Mouse (Mus musculus) neural tube, embryonic 13.5 days (tissue): ENCODE measurements around the gene Plp2. TPM values are rescaled to one million over a fixed set of nuclear protein-coding genes. Genes with fewer than 3 reads are reported as not detected.
A peak's percentile ranks its signal among the peaks of the same experiment; 100 is the strongest.

ENCODE experiments used
- ATAC-seq: fragments of 200-750 bp; cut with Nextera tagmentation; 2 replicates; pipeline ENCODE4 v1.8.0; 2017; ENCODE audit warnings: low read depth, mild to moderate bottlenecking, moderate TSS enrichment, moderate library complexity
- H3K27ac ChIP-seq: fragments of 300-500 bp; sonication (generic); replicated peaks from 2 replicates; pipeline ENCODE4 v1.5.1; 2015; ENCODE audit warnings: moderate library complexity, mild to moderate bottlenecking, inconsistent platforms
- H3K27me3 ChIP-seq: fragments of 300-500 bp; sonication (generic); 2 replicates; pipeline ENCODE4 v1.6.1; 2015; ENCODE audit warnings: mild to moderate bottlenecking, inconsistent platforms
- H3K36me3 ChIP-seq: fragments of 300-500 bp; sonication (generic); 2 replicates; pipeline ENCODE4 v1.6.1; 2015; ENCODE audit warnings: mild to moderate bottlenecking, inconsistent platforms
- H3K4me1 ChIP-seq: fragments of 300-500 bp; sonication (generic); replicated peaks from 2 replicates; pipeline ENCODE4 v1.6.1; 2015; ENCODE audit warnings: inconsistent platforms
- H3K4me2 ChIP-seq: fragments of 300-500 bp; sonication (generic); 2 replicates; pipeline ENCODE4 v1.6.1; 2015; ENCODE audit warnings: inconsistent platforms, mild to moderate bottlenecking, moderate library complexity
- H3K4me3 ChIP-seq: fragments of 300-500 bp; sonication (generic); 2 replicates; pipeline ENCODE4 v1.5.1; 2015; ENCODE audit warnings: mild to moderate bottlenecking, inconsistent platforms
- H3K9ac ChIP-seq: fragments of 300-500 bp; sonication (generic); 2 replicates; pipeline ENCODE4 v1.6.1; 2015; ENCODE audit warnings: moderate library complexity, mild to moderate bottlenecking, inconsistent platforms
- H3K9me3 ChIP-seq: fragments of 300-500 bp; sonication (generic); 2 replicates; pipeline ENCODE4 v1.6.1; 2016; ENCODE audit warnings: inconsistent platforms
- WGBS: fragments of 180-500 bp; shearing (Covaris S2); methylation state at CpG from one replicate; pipeline ENCODE4 v1.1.7; 2015; 5-methylcytosine and 5-hydroxymethylcytosine counted together
- polyA plus RNA-seq: library from polyadenylated mRNA; unstranded; fragments of >200 nt; fragmentation: Nextera tagmentation; extraction: Ambion mirVana; gene quantifications from 2 replicates; pipeline ENCODE4 v1.2.1, GENCODE M21; 2015

Gene Plp2
- polyA plus RNA-seq, 1 experiment from 2014 or later: 27.2 TPM

DNA sequence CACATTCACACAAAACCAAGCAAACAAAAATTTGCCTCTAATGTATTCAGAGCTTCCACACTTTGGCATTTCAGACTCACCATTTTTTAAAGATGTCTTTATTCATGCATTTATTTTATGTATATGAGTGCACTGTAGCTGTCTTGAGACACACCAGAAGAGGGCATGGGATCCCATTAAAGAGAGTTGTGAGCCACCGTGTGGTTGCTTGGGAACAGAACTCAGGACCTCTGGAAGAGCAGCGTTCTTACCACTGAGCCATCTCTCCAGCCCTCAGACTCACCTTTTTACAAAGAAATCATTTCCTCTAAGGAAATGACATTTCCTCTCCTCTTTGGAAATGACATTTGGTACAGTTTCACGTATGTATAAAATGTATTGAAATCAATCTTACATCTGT lies 7.8 kb upstream of the Plp2 start:
- Histone ChIP-seq H3K27ac (no peak overlapping the region), H3K36me3 (no peaks in the 10 kb centered on the region), H3K4me2 (no peak overlapping the region), H3K9me3 (no peaks in the 10 kb centered on the region), H3K9ac (no peak overlapping the region), H3K4me3 (no peak overlapping the region), H3K4me1 (no peaks in the 10 kb centered on the region), H3K27me3 (no peaks in the 10 kb centered on the region)
- no peak for ATAC-seq
- 55% methylated on average over 3 of the region's 3 CpGs for WGBS

DNA sequence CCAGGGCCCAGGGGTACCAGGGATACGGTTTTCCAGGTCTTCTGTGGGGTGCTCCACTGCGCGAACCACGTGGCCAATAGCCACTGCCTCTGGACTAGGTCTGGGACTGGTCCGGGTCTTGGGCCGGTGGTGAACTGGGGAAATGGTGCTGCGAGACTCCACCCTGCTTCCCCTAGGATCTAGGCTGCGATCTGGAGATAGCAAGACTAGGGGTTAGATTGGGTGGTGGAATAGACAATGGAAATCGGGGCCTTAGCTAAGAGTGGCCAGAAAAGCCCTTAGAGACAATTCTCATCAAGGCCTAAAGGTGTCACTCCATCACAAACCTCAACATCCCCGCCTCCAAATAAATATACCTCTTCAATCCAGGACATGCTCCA lies 3.8 kb upstream of the Plp2 start:
- Histone ChIP-seq H3K36me3 (no peaks in the 10 kb centered on the region), H3K27me3 (no peaks in the 10 kb centered on the region), H3K4me3 (peak overlapping the region; percentile 20), H3K9me3 (no peaks in the 10 kb centered on the region), H3K27ac (no peak overlapping the region), H3K4me1 (peaks cover 5% of the 10 kb centered on the region; the same call in 1 of the 2 replicates), H3K4me2 (peak overlapping the region; percentile 47), H3K9ac (no peak overlapping the region)
- no peak for ATAC-seq
- WGBS: 37% methylated on average over 10 of the region's 10 CpGs

DNA sequence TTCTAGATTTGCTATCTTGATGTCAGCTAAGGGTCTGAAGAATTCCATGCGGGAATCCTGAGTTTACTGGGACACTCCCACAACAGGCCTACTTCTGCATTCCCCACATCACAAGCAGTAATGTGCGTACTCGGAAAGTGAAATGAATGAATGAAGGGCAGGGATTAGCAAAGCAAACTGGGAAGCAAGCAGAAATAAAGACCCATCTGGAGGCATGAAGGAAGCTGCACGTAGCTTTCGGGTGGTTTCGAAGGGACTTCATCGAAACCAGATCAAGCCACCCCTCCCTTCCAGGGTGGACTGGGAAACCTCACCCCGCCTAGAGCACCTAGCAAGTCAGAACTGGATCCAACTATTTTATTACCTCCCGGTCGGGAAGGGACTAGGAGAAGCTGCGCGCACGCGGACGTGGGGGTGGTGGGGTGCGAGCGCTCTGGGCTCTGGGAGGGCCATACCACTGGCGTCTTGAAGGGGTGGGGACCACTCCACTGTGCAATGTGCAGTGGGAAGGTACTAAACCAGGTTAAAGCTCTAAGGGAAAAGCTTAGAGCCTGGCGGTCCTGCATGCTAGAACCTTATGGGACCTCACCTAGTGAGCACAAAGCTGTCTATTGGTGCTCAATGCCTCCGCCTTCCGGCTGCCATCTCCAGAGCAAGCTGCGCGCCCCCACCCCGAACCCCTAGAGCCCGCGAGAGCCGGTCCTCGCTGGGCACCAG lies 3.3 kb upstream of the Plp2 start:
- H3K9ac ChIP-seq: 0 out of 2 replicates have a peak overlapping the region, but pooled peaks have one; percentile 22
- no peaks in the 10 kb centered on the region for H3K9me3 ChIP-seq
- no peak overlapping the region for H3K27ac ChIP-seq
- peaks cover 5% of the 10 kb centered on the region; the same call in 1 of the 2 replicates for H3K4me1 ChIP-seq
- H3K4me3 ChIP-seq: peak overlapping the region; percentile 20
- ATAC-seq: no peak
- no peaks in the 10 kb centered on the region for H3K36me3 ChIP-seq
- WGBS: 37% methylated on average over 28 of the region's 28 CpGs
- peak overlapping the region; percentile 47 for H3K4me2 ChIP-seq
- H3K27me3 ChIP-seq: no peaks in the 10 kb centered on the region

DNA sequence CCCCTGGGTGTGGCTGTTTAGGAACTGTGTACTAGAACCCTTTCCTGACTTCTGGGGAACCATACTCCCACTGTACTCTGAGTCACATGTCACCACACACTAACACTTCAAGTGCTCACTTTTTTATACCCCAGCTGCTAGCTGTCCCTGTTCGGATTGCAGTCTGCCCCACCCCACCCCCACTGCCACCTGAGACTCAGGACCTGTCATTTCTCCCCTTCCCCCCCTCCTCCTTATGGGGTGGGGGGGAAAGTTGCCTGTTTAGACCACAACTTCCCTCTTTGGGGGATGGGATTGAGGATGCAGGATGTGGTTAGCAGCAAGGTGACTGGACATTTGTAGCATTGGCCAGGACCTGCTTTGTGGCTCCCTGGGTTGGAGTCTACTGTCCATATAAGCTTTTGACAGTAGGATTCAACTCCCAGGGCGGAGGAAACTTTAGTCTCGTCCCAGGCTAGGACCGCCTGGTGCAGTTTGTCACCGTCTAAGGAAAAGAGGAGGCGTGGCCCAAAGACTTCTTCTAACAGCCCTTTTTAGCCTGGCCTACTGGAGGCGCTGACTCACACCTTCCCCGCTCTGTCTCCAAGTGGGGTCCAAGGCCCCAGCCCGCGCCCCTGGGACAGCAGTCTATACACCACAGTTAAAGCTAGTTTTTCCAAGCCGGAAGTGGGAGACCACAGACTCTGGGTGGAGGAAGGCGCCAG lies 2.5 kb upstream of the Plp2 start:
- Histone ChIP-seq H3K4me1 (peaks cover 5% of the 10 kb centered on the region; the same call in 1 of the 2 replicates), H3K4me2 (peak overlapping the region; percentile 47; the same call in 1 of the 2 replicates)
- WGBS: 31% methylated on average over 12 of the region's 12 CpGs

DNA sequence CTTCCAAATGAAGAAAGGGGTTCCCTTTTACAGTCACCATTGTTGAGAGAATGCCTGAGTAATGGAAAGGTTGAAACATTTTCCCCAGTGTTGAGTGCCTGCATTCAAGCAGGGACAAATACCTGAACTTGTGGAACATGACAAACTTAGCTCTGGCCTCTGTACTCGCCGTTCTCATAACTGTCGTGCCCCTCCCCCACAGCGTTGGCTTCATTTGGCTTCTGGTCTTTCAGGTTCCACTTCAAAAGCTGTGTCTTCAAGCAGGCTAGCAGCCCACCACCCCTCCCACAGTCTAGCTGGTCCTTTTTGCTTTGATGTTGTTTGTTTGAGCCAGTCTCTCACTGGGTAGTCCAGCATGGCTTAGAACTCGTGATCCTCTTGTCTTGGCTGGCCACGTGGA lies 1.5 kb upstream of the Plp2 start:
- H3K27ac ChIP-seq: no peak overlapping the region
- WGBS: 46% methylated on average over 6 of the region's 6 CpGs
- no peaks in the 10 kb centered on the region for H3K27me3 ChIP-seq
- H3K9ac ChIP-seq: no peak overlapping the region
- H3K4me3 ChIP-seq: no peak overlapping the region
- H3K4me1 ChIP-seq: peaks cover 5% of the 10 kb centered on the region; the same call in 1 of the 2 replicates
- H3K4me2 ChIP-seq: no peak overlapping the region
- H3K9me3 ChIP-seq: no peaks in the 10 kb centered on the region
- no peak for ATAC-seq
- no peaks in the 10 kb centered on the region for H3K36me3 ChIP-seq

More for the DNA sequence above, 2.5 kb upstream of the Plp2 start:
- no peak overlapping the region for H3K4me3 ChIP-seq
- ATAC-seq: no peak
- no peak overlapping the region for H3K27ac ChIP-seq
- no peaks in the 10 kb centered on the region for H3K9me3 ChIP-seq
- no peak overlapping the region for H3K9ac ChIP-seq
- no peaks in the 10 kb centered on the region for H3K27me3 ChIP-seq
- H3K36me3 ChIP-seq: no peaks in the 10 kb centered on the region

DNA sequence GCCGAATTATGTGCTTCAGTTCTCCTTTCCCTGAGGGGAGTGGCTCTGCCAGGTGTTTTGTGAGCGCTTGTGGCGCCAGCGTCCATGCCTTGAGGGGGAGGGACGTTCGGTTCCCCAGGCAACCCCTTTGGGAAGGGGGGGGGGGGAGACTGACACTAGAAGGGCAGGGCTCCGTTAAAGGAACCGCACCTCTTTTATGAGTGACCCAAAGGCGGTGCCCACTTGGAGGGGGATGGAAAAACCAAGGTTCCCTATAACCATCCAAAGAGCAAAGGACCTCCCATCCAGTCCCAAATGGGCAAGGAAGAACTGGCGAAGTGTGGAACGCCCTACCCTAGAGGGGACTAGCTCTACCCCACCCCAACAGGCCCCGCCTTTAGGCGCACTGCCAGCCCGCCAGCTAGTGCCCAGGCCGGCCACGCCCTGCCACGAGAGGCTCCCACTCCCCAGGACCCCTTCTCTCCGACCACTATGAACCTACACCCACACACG lies 754 bp downstream of the Plp2 start:
- 24% methylated on average over 19 of the region's 19 CpGs for WGBS
- H3K27me3 ChIP-seq: no peaks in the 10 kb centered on the region

DNA sequence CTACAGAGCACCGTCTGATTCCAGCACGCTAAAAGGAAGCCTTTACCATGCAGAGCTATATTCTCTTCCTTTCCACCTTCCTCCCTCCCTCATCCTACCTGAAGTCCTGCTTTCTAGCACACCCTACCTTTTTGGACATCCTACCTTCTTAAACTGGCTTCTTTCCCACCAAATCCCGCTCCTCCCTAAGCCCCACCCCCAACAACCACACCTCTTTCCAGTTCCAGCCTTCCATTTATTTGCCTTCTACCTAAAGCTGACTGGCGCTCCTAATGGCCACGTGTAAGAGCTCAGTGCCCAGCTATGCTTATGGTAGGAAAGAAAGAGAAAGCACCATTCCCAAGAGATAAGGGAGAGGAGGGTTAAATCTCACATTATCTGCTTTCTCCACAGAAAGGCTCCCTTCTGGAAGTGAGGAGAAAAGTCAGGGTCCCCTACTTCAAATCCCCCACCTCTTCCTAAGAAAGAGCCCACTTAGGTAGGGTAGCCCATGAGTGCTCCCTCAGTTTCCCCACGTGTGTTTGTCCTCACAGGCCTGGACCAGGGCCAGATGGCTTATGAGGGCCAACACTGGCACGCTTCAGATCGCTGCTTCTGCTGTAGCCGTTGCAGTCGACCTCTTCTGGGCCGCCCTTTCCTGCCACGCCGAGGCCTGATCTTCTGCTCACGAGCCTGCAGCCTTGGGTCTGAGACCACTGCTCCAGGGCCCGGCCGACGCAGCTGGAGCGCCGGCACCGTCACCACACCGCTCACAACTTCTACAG lies 5.3 kb downstream of the Plp2 start:
- Histone ChIP-seq H3K9me3 (no peaks in the 10 kb centered on the region), H3K27me3 (no peaks in the 10 kb centered on the region), H3K4me3 (no peak overlapping the region), H3K27ac (no peak overlapping the region), H3K4me1 (peaks cover 5% of the 10 kb centered on the region; the same call in 1 of the 2 replicates), H3K36me3 (no peaks in the 10 kb centered on the region), H3K9ac (no peak overlapping the region), H3K4me2 (no peak overlapping the region)
- no peak for ATAC-seq
- WGBS: 76% methylated on average over 21 of the region's 21 CpGs

More for the DNA sequence above, 754 bp downstream of the Plp2 start:
- peak overlapping the region; percentile 37 for H3K4me3 ChIP-seq
- H3K27ac ChIP-seq: no peak overlapping the region
- H3K4me2 ChIP-seq: peak overlapping the region; percentile 52
- peak; percentile 68 for ATAC-seq
- peaks cover 5% of the 10 kb centered on the region; the same call in 1 of the 2 replicates for H3K4me1 ChIP-seq
- H3K9ac ChIP-seq: peak overlapping the region; percentile 55
- no peaks in the 10 kb centered on the region for H3K36me3 ChIP-seq
- no peaks in the 10 kb centered on the region for H3K9me3 ChIP-seq

DNA sequence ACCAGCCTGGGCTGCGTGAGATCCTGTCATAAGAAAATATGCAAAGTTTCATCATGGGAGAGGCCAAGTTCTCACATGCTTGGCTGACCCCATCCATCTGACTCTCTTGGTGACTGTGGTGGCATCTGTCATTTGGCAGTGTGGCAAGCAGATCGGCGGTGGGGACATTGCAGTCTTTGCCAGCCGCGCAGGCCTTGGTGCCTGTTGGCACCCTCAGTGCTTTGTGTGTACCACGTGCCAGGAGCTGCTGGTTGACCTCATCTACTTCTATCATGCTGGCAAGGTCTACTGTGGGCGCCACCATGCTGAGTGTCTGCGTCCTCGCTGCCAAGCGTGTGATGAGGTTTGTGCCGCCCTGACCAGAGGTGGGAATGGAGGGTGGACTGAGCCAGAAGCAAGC lies 6.4 kb downstream of the Plp2 start:
- no peak overlapping the region for H3K27ac ChIP-seq
- H3K4me2 ChIP-seq: no peak overlapping the region
- no peak for ATAC-seq
- 94% methylated on average over 11 of the region's 11 CpGs for WGBS
- H3K9ac ChIP-seq: no peak overlapping the region
- H3K9me3 ChIP-seq: no peaks in the 10 kb centered on the region
- no peaks in the 10 kb centered on the region for H3K36me3 ChIP-seq
- no peak overlapping the region for H3K4me3 ChIP-seq
- H3K27me3 ChIP-seq: no peaks in the 10 kb centered on the region
- no peaks in the 10 kb centered on the region for H3K4me1 ChIP-seq

DNA sequence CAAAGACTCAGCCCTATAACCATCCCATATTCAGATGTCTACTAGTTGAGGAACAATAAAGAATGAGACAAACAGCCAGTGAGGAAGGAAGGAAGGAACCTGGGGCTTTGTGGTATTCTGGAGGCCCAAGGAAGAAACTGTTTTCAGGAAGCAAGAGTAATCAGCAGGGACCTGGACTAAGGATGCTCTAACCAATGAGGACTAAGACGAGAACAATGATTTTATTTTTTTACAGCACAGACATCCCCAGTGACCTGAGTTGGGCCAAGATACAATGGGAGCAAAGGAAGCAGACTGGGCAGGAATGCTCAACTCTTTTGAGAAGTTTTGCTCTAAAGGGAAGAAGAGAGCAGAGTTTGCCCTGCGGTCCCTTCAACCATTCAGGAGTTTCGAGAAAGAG lies 8.3 kb downstream of the Plp2 start:
- 50% methylated on average over 3 of the region's 3 CpGs for WGBS
- H3K9me3 ChIP-seq: no peaks in the 10 kb centered on the region
- peaks cover 5% of the 10 kb centered on the region; the same call in 1 of the 2 replicates for H3K4me1 ChIP-seq
- H3K27ac ChIP-seq: no peak overlapping the region
- H3K9ac ChIP-seq: no peak overlapping the region
- no peaks in the 10 kb centered on the region for H3K27me3 ChIP-seq
- H3K4me3 ChIP-seq: no peak overlapping the region
- H3K36me3 ChIP-seq: no peaks in the 10 kb centered on the region
- ATAC-seq: no peak
- H3K4me2 ChIP-seq: no peak overlapping the region

DNA sequence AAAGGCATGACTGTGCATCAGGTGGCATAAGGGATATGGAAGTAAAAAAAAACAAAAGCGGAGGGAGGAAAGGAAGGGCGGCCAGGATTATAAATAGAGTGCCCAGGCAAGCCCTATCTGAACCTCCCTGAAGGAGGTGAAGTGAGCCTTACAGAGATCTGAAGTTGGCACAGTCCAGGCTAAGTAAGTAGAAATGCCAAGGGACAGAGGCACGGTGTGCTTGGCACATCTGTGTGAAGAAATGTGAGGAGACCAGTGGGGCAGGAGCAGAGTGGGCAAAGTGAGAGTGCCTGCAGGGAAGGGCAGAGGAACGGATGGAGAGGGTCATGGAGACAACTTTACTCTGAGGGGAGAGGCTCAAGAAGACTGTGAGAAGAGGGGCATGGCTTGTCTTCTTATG lies 10.1 kb downstream of the Plp2 start:
- Histone ChIP-seq H3K4me3 (no peak overlapping the region), H3K27me3 (no peaks in the 10 kb centered on the region), H3K4me2 (no peak overlapping the region), H3K9me3 (no peaks in the 10 kb centered on the region), H3K36me3 (no peaks in the 10 kb centered on the region), H3K4me1 (peaks cover 5% of the 10 kb centered on the region; the same call in 1 of the 2 replicates), H3K27ac (no peak overlapping the region), H3K9ac (no peak overlapping the region)
- WGBS: 84% methylated on average over 4 of the region's 4 CpGs
- no peak for ATAC-seq

DNA sequence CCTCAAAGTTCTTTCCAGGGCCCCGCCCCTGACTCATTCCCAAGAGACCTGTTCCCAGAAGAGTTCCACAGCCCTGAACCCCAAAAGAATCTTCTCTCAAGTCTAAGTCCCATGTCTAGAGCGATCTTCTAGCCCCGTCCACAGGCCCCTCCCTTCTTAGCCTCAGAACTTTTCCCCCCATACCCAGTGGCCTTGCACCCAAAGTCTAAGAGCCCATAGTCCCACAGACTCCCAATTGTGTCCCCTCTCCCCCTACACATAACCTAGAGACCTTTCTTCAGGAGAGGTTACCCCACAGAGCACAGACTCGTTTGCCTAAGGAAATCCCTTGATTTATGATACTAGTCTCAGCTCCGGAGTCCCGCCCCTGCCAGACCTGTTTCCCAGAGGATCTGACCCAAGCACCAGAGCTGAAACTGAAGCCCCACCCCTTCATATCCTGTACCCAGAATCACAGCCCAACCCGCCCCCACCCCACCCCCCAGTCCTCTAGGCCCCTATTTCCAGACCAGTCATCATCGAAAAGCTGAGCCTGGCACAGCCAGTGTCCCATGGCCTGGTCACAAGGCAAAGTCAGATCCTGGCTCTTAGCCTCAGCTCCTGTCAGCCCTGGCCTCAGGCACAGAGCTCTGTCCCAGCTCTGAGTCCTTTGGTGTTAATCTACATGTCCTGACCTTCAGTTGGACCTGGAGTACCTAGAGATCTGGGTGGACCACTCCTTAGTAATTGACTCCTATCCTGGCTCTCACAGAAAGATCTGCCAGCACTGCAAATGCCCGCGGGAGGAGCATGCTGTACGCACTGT lies 12.2 kb downstream of the Plp2 start:
- Histone ChIP-seq H3K9ac (no peak overlapping the region), H3K4me3 (no peak overlapping the region), H3K27me3 (no peaks in the 10 kb centered on the region), H3K27ac (no peak overlapping the region), H3K4me1 (peaks cover 5% of the 10 kb centered on the region; the same call in 1 of the 2 replicates), H3K9me3 (no peaks in the 10 kb centered on the region), H3K4me2 (no peak overlapping the region), H3K36me3 (no peaks in the 10 kb centered on the region)
- ATAC-seq: no peak
- 50% methylated on average over 11 of the region's 11 CpGs for WGBS
